Mouse (Mus musculus) limb, embryonic 12.5 days (tissue): Measurements from ENCODE around the gene Wdr43. TPM values are rescaled to one million over a fixed set of nuclear protein-coding genes. Genes with fewer than 3 reads are reported as not detected.

Experiments used
- ATAC-seq: fragments of 200-750 bp; cut with Nextera tagmentation; 2 replicates; pipeline ENCODE4 v1.8.0; 2017; ENCODE audit warnings: low read depth, moderate TSS enrichment; ENCODE audit not compliant: insufficient number of reproducible peaks, insufficient read depth, low FRiP score, low TSS enrichment
- H3K27ac ChIP-seq: fragments of 300-500 bp; sonication (generic); 2 replicates; pipeline ENCODE4 v1.5.1; 2016; ENCODE audit warnings: mild to moderate bottlenecking, moderate library complexity
- H3K27me3 ChIP-seq: fragments of 300-500 bp; sonication (generic); 2 replicates; pipeline ENCODE4 v1.6.1; 2016; ENCODE audit warnings: mild to moderate bottlenecking, moderate library complexity
- H3K36me3 ChIP-seq: fragments of 300-500 bp; sonication (generic); 2 replicates; pipeline ENCODE4 v1.6.1; 2016; ENCODE audit warnings: mild to moderate bottlenecking, moderate library complexity
- H3K4me1 ChIP-seq: fragments of 300-500 bp; sonication (generic); replicated peaks from 2 replicates; pipeline ENCODE4 v1.6.1; 2016
- H3K4me2 ChIP-seq: fragments of 300-500 bp; sonication (generic); 2 replicates; pipeline ENCODE4 v1.6.1; 2016; ENCODE audit warnings: mild to moderate bottlenecking, moderate library complexity
- H3K4me3 ChIP-seq: fragments of 300-500 bp; sonication (generic); replicated peaks from 2 replicates; pipeline ENCODE4 v1.5.1; 2016; ENCODE audit warnings: mild to moderate bottlenecking
- H3K9ac ChIP-seq: fragments of 300-500 bp; sonication (generic); replicated peaks from 2 replicates; pipeline ENCODE4 v1.6.1; 2016; ENCODE audit warnings: mild to moderate bottlenecking, moderate library complexity
- H3K9me3 ChIP-seq: fragments of 300-500 bp; sonication (generic); 2 replicates; pipeline ENCODE4 v1.6.1; 2016; ENCODE audit warnings: mild to moderate bottlenecking, moderate library complexity
- WGBS: fragments of 180-500 bp; shearing (Covaris S2); methylation state at CpG from one replicate; pipeline ENCODE4 v1.1.7; 2016; 5-methylcytosine and 5-hydroxymethylcytosine counted together
- polyA plus RNA-seq: library from polyadenylated mRNA; unstranded; fragments of >200 nt; fragmentation: Nextera tagmentation; extraction: Ambion mirVana; gene quantifications from 2 replicates; pipeline ENCODE4 v1.2.1, GENCODE M21; 2016

Wdr43 gene
- polyA plus RNA-seq, 1 experiment from 2014 or later, result 92.6 TPM

DNA sequence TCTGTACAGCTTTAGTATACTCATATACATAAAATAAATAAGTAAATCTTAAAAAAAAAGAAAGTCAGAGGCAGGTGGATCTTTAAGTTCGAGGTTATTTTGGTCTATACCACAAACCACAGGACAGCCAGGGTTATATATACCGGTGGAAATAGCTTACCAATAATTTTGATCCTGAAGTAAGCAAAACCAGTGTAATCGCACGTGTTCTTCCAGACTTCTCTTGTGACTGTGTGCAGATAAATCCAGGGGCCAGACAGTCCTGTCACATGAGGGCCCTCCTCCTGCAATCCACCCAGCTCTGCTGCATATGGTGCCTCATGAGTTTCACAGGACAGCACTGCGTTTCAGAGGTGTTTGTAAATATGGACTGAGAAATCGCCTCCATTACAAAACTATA lies 47.8 kb downstream of the Wdr43 start:
- Histone ChIP-seq H3K27me3 (no peaks in the 10 kb centered on the region), H3K4me2 (no peak overlapping the region), H3K9me3 (peaks cover under 1% of the 10 kb centered on the region; the same call in 1 of the 2 replicates), H3K4me3 (no peak overlapping the region), H3K4me1 (0 out of 2 replicates have a peak, but pooled peaks cover 5% of the 10 kb centered on the region), H3K9ac (no peak overlapping the region), H3K27ac (no peak overlapping the region), H3K36me3 (peaks cover 6% of the 10 kb centered on the region)
- 82% methylated on average over 6 of the region's 6 CpGs for WGBS
- no peak for ATAC-seq

DNA sequence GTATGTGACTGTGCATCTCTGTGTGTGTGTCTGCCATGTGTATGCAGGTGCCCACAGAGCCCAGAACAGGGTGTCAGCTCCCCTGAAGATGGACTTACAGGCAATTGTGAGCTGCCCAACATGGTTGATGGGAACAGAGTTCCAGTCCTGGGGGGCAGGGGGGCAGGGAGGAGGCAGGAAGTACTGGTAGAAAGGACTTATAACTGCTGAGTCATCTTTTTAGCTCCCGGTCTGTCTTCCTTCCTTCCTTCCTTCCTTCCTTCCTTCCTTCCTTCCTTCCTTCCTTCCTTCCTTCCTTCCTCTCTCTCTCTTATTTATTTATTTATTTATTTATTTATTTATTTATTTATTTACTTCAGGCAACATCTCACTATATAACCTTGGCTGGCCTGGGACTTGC lies 48.5 kb downstream of the Wdr43 start:
- Histone ChIP-seq H3K4me1 (0 out of 2 replicates have a peak, but pooled peaks cover 5% of the 10 kb centered on the region), H3K4me2 (no peak overlapping the region), H3K4me3 (no peak overlapping the region), H3K9me3 (peaks cover 3% of the 10 kb centered on the region; the same call in 1 of the 2 replicates), H3K27me3 (no peaks in the 10 kb centered on the region), H3K27ac (no peak overlapping the region), H3K36me3 (no peaks in the 10 kb centered on the region), H3K9ac (no peak overlapping the region)
- no peak for ATAC-seq
- WGBS, result 80% methylated on average over 1 of the region's 1 CpGs

DNA sequence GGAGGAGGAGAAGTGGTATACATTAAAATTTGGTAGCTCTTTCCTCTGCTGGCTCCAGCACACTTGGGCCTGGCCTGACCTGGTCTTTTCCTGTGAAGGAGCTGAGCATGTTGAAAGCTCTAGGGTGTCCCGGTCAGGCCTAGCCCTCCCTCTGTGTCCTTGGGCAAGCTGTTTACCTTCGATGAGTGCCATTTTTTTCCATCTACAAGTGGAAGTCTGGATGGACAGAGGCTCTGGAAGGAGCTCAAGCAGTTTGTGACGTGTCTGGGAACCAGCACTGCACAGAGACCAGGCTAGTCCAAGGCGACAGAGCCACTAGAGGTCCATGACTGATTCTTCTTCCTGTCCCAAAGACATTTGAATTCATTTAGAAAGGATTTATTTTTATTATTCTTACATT lies 49.5 kb downstream of the Wdr43 start:
- Histone ChIP-seq H3K9ac (no peak overlapping the region), H3K4me2 (no peak overlapping the region), H3K27ac (no peak overlapping the region), H3K36me3 (no peaks in the 10 kb centered on the region), H3K4me1 (0 out of 2 replicates have a peak, but pooled peaks cover 5% of the 10 kb centered on the region), H3K4me3 (no peak overlapping the region), H3K27me3 (no peaks in the 10 kb centered on the region), H3K9me3 (peaks cover 3% of the 10 kb centered on the region; the same call in 1 of the 2 replicates)
- 81% methylated on average over 4 of the region's 4 CpGs for WGBS
- ATAC-seq, result no peak

DNA sequence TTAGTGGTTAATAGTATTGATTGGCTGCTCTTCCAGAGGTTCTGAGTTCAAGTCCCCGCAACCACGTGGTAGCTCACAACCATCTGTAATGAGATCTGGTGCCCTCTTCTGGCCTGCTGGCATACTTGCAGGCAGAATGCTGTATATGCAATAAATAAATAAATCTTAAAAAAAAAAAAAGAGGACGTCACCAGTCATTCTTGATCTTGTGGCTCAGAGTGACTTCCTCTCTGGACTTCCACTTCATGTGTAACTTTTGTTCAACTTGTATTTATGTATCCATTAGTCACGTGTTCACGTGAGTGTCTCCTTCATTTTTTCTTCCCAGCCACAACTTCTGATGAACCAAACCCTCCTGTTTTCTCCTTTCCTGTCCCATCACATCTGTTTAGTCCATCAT lies 53.8 kb downstream of the Wdr43 start:
- ATAC-seq, result no peak
- Histone ChIP-seq H3K4me3 (no peak overlapping the region), H3K9ac (no peak overlapping the region), H3K4me2 (no peak overlapping the region), H3K4me1 (no peaks in the 10 kb centered on the region), H3K36me3 (no peaks in the 10 kb centered on the region), H3K9me3 (peaks cover 3% of the 10 kb centered on the region; the same call in 1 of the 2 replicates), H3K27me3 (no peaks in the 10 kb centered on the region), H3K27ac (no peak overlapping the region)
- 82% methylated on average over 5 of the region's 5 CpGs for WGBS

DNA sequence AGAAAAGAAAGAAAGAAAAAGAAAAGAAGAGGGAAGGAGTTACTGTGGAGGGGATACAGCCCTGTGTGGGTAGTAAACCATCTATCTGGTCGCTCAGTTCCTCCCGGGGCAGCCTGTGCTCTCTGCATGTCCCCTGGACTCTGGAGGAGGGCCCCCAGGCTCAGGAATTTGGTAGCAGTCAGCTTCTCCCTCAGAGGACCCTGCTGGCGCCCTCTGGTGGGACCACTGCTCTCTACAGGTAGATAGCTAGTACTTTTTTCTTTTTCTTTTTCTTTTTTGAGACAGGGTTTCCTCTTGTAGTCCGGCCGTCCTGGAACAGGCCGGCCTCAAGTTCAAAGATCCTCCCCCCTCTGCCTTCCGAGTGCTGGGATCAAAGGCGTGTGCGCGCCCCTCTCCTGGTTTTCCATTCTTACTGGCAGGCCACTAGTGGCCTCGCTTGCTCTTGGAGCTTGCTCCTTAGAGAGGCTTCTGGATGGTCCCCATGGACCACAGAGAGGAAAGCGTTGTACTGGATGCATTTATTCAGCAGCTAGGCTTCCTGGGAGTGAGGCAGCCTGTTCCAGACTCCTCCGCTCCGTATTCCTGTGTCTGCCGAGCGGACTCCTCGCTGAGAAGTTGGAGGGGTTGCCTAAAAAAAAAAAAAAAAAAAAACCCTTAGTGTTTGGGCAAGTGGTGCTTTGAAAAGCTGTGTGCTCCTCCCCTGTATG lies 56.3 kb downstream of the Wdr43 start:
- WGBS, result 62% methylated on average over 17 of the region's 17 CpGs
- Histone ChIP-seq H3K27me3 (no peaks in the 10 kb centered on the region), H3K9me3 (peaks cover 3% of the 10 kb centered on the region; the same call in 1 of the 2 replicates), H3K9ac (no peak overlapping the region), H3K4me3 (no peak overlapping the region), H3K36me3 (no peaks in the 10 kb centered on the region), H3K4me2 (no peak overlapping the region), H3K4me1 (no peaks in the 10 kb centered on the region), H3K27ac (no peak overlapping the region)
- no peak for ATAC-seq

DNA sequence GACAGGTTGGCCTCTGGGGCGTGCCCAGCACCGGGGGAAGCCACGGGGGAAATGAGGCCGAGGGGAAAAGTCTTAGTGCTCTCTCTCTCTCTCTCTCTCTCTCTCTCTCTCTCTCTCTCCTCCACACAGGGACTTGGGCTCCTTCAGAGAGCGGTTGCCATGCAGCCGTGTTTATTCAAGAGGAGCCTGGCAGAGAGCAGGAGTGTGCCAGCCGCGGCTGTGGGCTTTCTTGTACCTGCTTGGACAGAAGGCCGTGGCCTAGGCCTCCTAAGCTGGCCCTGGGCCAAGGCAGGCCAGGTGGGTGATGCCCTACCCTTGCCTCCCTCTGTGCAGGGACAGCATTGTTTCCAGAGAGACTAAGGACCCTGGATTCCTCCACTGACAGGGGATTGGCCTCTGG lies 57.4 kb downstream of the Wdr43 start, which contains the start of gene Togaram2:
TSS of gene Togaram2 (plus strand) at position 170 of the 400 bp plus-strand sequence.
- H3K4me1 ChIP-seq, result no peaks in the 10 kb centered on the region
- no peak within 1 kb of the TSS for H3K4me2 ChIP-seq
- no peak within 1 kb of the TSS for H3K4me3 ChIP-seq
- H3K36me3 ChIP-seq, result no peaks in the 10 kb centered on the region
- ATAC-seq, result no peak
- peaks cover 3% of the 10 kb centered on the region; the same call in 1 of the 2 replicates for H3K9me3 ChIP-seq
- 74% methylated on average over 9 of the region's 9 CpGs for whole genome bisulfite sequencing
- H3K27ac ChIP-seq, result no peak within 1 kb of the TSS
- no peak within 1 kb of the TSS for H3K9ac ChIP-seq
- H3K27me3 ChIP-seq, result no peaks in the 10 kb centered on the region

DNA sequence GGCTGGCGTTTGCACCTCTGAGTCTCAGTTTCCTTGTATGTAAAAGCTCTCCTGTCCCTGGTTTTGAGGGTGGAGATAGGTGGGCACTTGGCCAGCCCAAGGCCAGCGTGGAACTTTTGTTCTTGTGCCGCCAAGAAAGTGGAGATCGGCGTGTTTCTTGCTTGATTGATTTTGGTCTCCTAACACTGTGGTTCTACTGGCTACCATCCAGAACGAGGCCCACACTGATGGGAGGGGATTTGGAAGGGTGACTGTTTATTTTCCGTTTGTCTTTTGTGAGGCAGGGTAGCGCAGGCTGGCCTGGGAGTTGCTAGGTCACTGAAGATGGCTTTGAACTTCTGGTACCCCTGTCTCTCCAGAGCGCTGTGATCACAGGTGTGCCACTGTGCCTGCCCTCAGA lies 58.2 kb downstream of the Wdr43 start:
- 79% methylated on average over 9 of the region's 9 CpGs for WGBS

DNA sequence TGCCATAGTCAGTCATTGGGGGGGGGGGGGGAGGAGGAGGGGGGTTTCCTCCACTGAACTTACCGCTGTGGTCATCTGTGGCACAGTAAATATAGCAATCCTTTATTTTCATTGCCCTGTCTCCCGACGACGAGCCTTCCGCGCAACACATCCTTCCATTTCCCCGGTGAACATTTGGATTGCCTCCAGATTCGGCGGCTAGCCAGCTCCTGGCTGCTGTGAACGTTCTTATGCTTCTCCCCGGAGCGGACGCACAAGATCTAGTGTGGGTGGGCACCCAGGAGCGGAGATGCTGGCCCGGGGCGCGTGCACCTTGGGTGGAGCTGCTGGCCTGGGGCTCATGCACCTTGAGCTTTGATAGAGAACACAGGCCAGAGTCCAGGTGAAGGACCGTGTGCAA lies 59.2 kb downstream of the Wdr43 start:
- H3K36me3 ChIP-seq, result no peaks in the 10 kb centered on the region
- H3K27ac ChIP-seq, result no peak overlapping the region
- H3K4me1 ChIP-seq, result no peaks in the 10 kb centered on the region
- no peaks in the 10 kb centered on the region for H3K27me3 ChIP-seq
- H3K4me3 ChIP-seq, result no peak overlapping the region
- H3K9ac ChIP-seq, result no peak overlapping the region
- 89% methylated on average over 18 of the region's 18 CpGs for WGBS
- H3K9me3 ChIP-seq, result no peaks in the 10 kb centered on the region
- no peak overlapping the region for H3K4me2 ChIP-seq
- ATAC-seq, result no peak

More for the DNA sequence above, 58.2 kb downstream of the Wdr43 start:
- no peaks in the 10 kb centered on the region for H3K36me3 ChIP-seq
- ATAC-seq, result no peak
- H3K9ac ChIP-seq, result no peak overlapping the region
- H3K27ac ChIP-seq, result no peak overlapping the region
- H3K27me3 ChIP-seq, result no peaks in the 10 kb centered on the region
- no peaks in the 10 kb centered on the region for H3K4me1 ChIP-seq
- no peak overlapping the region for H3K4me3 ChIP-seq
- no peak overlapping the region for H3K4me2 ChIP-seq
- no peaks in the 10 kb centered on the region for H3K9me3 ChIP-seq

DNA sequence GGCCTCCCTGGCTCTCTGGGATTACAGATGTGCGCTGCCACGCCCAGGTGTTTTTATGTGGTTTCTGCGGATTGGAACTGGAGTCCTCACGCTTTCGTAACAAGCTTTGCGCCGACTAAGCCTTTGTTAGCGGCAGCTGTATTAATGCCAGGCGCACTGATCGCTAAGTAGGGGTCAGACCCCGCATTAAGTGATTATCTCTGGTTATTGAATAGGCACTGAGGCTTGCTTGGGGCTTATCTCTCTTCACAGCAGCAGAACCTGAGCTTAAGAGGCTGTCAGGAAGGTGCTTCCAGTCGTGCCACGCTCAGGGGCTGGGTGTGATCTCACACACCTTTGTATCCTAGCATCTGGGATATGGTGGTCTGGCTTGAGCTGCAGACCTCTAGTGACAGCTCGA lies 66.0 kb downstream of the Wdr43 start:
- 0 out of 2 replicates have a peak, but pooled peaks cover 5% of the 10 kb centered on the region for H3K4me1 ChIP-seq
- H3K4me3 ChIP-seq, result no peak overlapping the region
- H3K9me3 ChIP-seq, result no peaks in the 10 kb centered on the region
- H3K27ac ChIP-seq, result no peak overlapping the region
- no peaks in the 10 kb centered on the region for H3K27me3 ChIP-seq
- no peaks in the 10 kb centered on the region for H3K36me3 ChIP-seq
- no peak for ATAC-seq
- H3K4me2 ChIP-seq, result no peak overlapping the region
- WGBS, result 68% methylated on average over 14 of the region's 14 CpGs
- no peak overlapping the region for H3K9ac ChIP-seq

DNA sequence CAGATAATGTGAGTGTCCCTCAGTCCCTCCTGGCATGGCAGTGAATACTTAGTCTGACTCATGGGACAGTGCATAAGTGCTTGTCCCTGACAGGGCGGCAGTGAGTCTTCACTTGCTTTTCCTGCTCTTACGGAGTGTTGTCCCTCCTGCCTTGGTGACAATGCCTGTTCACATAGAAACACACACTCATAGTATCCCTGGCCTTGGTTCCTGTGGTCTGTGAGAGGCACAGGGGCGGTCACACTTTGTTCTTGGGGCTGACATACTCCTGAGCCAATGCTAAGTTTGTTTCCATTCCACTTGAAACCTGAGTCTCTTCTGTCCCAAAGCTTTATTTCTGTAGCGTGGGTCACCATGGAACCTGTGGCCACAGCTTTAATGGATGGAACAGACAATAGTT lies 66.7 kb downstream of the Wdr43 start:
- no peak overlapping the region for H3K4me3 ChIP-seq
- no peaks in the 10 kb centered on the region for H3K27me3 ChIP-seq
- WGBS, result 83% methylated on average over 4 of the region's 4 CpGs
- H3K4me1 ChIP-seq, result 0 out of 2 replicates have a peak, but pooled peaks cover 5% of the 10 kb centered on the region
- H3K27ac ChIP-seq, result no peak overlapping the region
- H3K4me2 ChIP-seq, result no peak overlapping the region
- no peaks in the 10 kb centered on the region for H3K9me3 ChIP-seq
- H3K9ac ChIP-seq, result no peak overlapping the region
- no peaks in the 10 kb centered on the region for H3K36me3 ChIP-seq
- no peak for ATAC-seq

DNA sequence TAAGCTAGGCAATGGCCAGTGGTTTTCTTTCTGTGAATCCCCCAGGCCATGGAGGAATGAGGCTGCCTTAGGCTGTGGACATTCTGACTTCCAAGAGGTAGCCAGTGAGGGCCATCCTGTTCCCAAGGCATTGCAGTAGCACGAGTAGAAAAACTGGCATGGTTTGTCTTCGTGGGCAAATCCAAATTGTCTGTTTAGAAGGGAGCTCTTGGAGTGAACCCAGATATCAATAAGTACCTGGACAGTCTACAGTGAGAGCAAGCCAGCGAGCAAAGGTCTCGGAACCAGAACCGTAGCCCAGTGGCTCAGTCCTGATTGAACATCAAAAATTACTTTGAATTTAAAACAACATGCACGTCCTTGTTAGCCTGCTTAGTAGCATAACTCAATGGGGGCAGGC lies 67.6 kb downstream of the Wdr43 start:
- Histone ChIP-seq H3K27ac (no peak overlapping the region), H3K27me3 (no peaks in the 10 kb centered on the region), H3K9ac (no peak overlapping the region), H3K4me2 (no peak overlapping the region), H3K4me1 (0 out of 2 replicates have a peak, but pooled peaks cover 5% of the 10 kb centered on the region), H3K9me3 (no peaks in the 10 kb centered on the region), H3K36me3 (no peaks in the 10 kb centered on the region), H3K4me3 (no peak overlapping the region)
- WGBS, result 91% methylated on average over 6 of the region's 6 CpGs
- no peak for ATAC-seq
